In the genomic region with DNA sequence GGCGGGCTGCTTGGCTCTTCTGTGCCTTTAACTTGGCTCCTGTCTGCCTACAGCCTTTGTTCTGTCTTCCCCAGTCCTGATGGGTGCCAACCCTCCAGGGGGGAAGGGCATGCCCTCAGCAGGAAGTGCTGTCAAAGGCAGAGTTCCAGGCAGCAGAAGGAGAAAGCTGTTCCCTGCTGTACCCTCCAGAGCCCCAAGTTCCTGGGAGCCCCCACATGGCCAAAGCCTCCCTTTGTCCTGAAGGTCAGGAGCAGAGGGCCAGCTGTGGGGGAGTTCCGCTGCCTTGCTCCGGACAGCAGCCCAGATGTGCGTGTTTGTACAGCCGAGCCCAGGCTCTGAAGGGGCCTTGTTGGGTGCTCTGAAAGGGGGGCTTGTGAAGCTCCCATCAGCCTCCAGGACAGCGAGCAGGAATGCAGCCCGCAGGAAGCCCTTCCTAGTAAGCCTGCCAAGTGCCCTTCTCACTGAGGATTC, we compare ENCODE assay signal across 11 mouse cellular contexts. TPM values are rescaled to one million over a fixed set of nuclear protein-coding genes. Genes with fewer than 3 reads are reported as not detected.
DNase-seq lines count a peak whose midpoint lies in the region; ATAC-seq lines count a peak whose summit lies in the region.
"Had no signal": no experiment of that assay in that cellular context is flagged by ENCODE, and none has a peak within 500 bp of the region (broad histone marks: within the 10 kb centered on the region; RNA-seq: fewer than 3 reads in every experiment).

No protein-coding gene starts in this region.

- no peaks in the 10 kb centered on the region for H3K36me3 ChIP-seq in hindbrain, embryonic 13.5 days
- H3K36me3 ChIP-seq in midbrain, embryonic 11.5 days (ENCODE audit: control insufficient read depth, insufficient read depth, low read length), result no peaks in the 10 kb centered on the region
- H3K36me3 ChIP-seq in liver, embryonic 12.5 days, result no peaks in the 10 kb centered on the region

- H3K9ac ChIP-seq in hindbrain, embryonic 13.5 days, result no peak overlapping the region
- H3K9ac ChIP-seq in midbrain, embryonic 11.5 days (ENCODE audit: low read length), result peak overlapping the region; percentile 40
- H3K9ac ChIP-seq in liver, embryonic 12.5 days, result no peak overlapping the region

- H3K4me1 ChIP-seq in hindbrain, embryonic 13.5 days (replicated peaks), result peaks cover 31% of the 10 kb centered on the region
- peaks cover 14% of the 10 kb centered on the region for H3K4me1 ChIP-seq in midbrain, embryonic 11.5 days (ENCODE audit: control insufficient read depth, insufficient read depth, low read length)
- peaks cover 11% of the 10 kb centered on the region for H3K4me1 ChIP-seq in liver, embryonic 12.5 days

- no peaks in the 10 kb centered on the region for H3K9me3 ChIP-seq in hindbrain, embryonic 13.5 days
- H3K9me3 ChIP-seq in midbrain, embryonic 11.5 days (ENCODE audit: control insufficient read depth, low read length), result no peaks in the 10 kb centered on the region
- no peaks in the 10 kb centered on the region for H3K9me3 ChIP-seq in liver, embryonic 12.5 days (replicated peaks)

- peaks cover 18% of the 10 kb centered on the region; the same call in 1 of the 2 replicates for H3K27me3 ChIP-seq in hindbrain, embryonic 13.5 days
- peaks cover 1% of the 10 kb centered on the region; the same call in 1 of the 2 replicates for H3K27me3 ChIP-seq in midbrain, embryonic 11.5 days (ENCODE audit: control insufficient read depth, insufficient read depth, low read length)
- peaks cover 64% of the 10 kb centered on the region for H3K27me3 ChIP-seq in liver, embryonic 12.5 days (replicated peaks)

- ATAC-seq in hindbrain, embryonic 13.5 days (ENCODE audit: low FRiP score), result no peak
- no peak for ATAC-seq in midbrain, embryonic 11.5 days (ENCODE audit: low FRiP score)
- no peak for ATAC-seq in megakaryocyte-erythroid progenitor cell, adult 5-6 weeks (replicated peaks; ENCODE audit: low FRiP score, low TSS enrichment, poor library complexity, severe bottlenecking)
- ATAC-seq in liver, embryonic 12.5 days, result no peak

- DNase-seq in kidney, postnatal 4 days, result peak; percentile 11 to 29
- no peak for DNase-seq in kidney, adult 11 months
- peak; percentile 11 for DNase-seq in cerebellum, adult 9-10 months
- no peak for DNase-seq in midbrain, embryonic 11.5 days (ENCODE audit: low spot score, missing footprints)
- no peak for DNase-seq in retina, postnatal 1 day
- DNase-seq: gastrocnemius, postnatal 25 days had no signal

- H3K4me3 ChIP-seq in hindbrain, embryonic 13.5 days, result no peak overlapping the region
- H3K4me3 ChIP-seq in midbrain, embryonic 11.5 days (ENCODE audit: low read depth, low read length), result no peak overlapping the region
- H3K4me3 ChIP-seq in liver, embryonic 12.5 days, result no peak overlapping the region

- H3K27ac ChIP-seq in hindbrain, embryonic 13.5 days, result peak overlapping the region; percentile 9; the same call in 1 of the 2 replicates
- H3K27ac ChIP-seq in midbrain, embryonic 11.5 days (ENCODE audit: low read depth, low read length), result no peak overlapping the region
- H3K27ac ChIP-seq in liver, embryonic 12.5 days, result no peak overlapping the region
- H3K27ac ChIP-seq: macrophage had no signal

- WGBS in hindbrain, embryonic 13.5 days, result 27% methylated on average over 7 of the region's 7 CpGs
- WGBS in midbrain, embryonic 11.5 days, result 26% methylated on average over 7 of the region's 7 CpGs
- 51% methylated on average over 7 of the region's 7 CpGs for WGBS in liver, embryonic 12.5 days (ENCODE audit: insufficient replicate concordance)

- no peak overlapping the region for H3K4me2 ChIP-seq in hindbrain, embryonic 13.5 days
- no peak overlapping the region for H3K4me2 ChIP-seq in midbrain, embryonic 11.5 days
- no peak overlapping the region for H3K4me2 ChIP-seq in liver, embryonic 12.5 days

RNA-seq across cellular contexts. Expression of a gene that starts 13.5 kb away (rescaled TPM):
- polyA plus RNA-seq in hindbrain, embryonic 13.5 days (2015; fragmentation: Nextera tagmentation; extraction: Ambion mirVana), result 1.00 TPM in 1 of 2 replicates, not detected in the other
- polyA plus RNA-seq in midbrain, embryonic 11.5 days (2014; fragmentation: Nextera tagmentation; extraction: Ambion mirVana), result 0.16 TPM in 1 of 2 replicates, not detected in the other
- not detected in 2 replicates for total RNA-seq in megakaryocyte-erythroid progenitor cell, adult 5-6 weeks (2014; fragmentation: Nextera tagmentation)
- total RNA-seq in megakaryocyte-erythroid progenitor cell, adult 5-6 weeks (2017), result not detected in 2 replicates
- polyA plus RNA-seq in liver, embryonic 12.5 days (2016; fragmentation: Nextera tagmentation; extraction: Ambion mirVana), result not detected in 2 replicates
- total RNA-seq: gastrocnemius, postnatal 25 days had no signal
- polyA plus RNA-seq: kidney, embryonic 14.5 days had no signal

RNA-seq across cellular contexts. Expression of a gene that starts 32.5 kb away (rescaled TPM):
- 9.5 and 11.4 TPM in 2 replicates for polyA plus RNA-seq in hindbrain, embryonic 13.5 days (2015; fragmentation: Nextera tagmentation; extraction: Ambion mirVana)
- 19.2 and 20.5 TPM in 2 replicates for polyA plus RNA-seq in midbrain, embryonic 11.5 days (2014; fragmentation: Nextera tagmentation; extraction: Ambion mirVana)
- total RNA-seq in megakaryocyte-erythroid progenitor cell, adult 5-6 weeks (2014; fragmentation: Nextera tagmentation), result not detected in 2 replicates
- 0.23 TPM in 1 of 2 replicates, not detected in the other for total RNA-seq in megakaryocyte-erythroid progenitor cell, adult 5-6 weeks (2017)
- 0.02 and 0.22 TPM in 2 replicates for polyA plus RNA-seq in liver, embryonic 12.5 days (2016; fragmentation: Nextera tagmentation; extraction: Ambion mirVana)

Comparison
In these comparisons a context has a peak if more than half of its experiments do, and no peak if none do; other contexts are left out.
1. DNase-seq: peak in kidney, postnatal 4 days (2 of 2) and cerebellum, adult 9-10 months (single experiment); none in kidney, adult 11 months (single experiment), midbrain, embryonic 11.5 days (single experiment) and retina, postnatal 1 day (single experiment).